Mouse (Mus musculus) CD4-positive, CD25-positive, alpha-beta regulatory T cell, adult 2 months (primary cell): ENCODE results near the gene Rnf41.

Source experiments
- DNase-seq: peaks from one replicate; pipeline ENCODE4 v3.0.0-alpha.2; 2012; ENCODE audit warnings: low read depth, low spot score

Rnf41 gene

GRCm38 (mm10) chr10:128429052-128429451 lies 17.6 kb downstream of the Rnf41 start:
- DNase-seq = no peak

- DNase-seq = no peak
Observed at GRCm38 (mm10) chr10:128429454-128429853, 18.0 kb downstream of the Rnf41 start.

- DNase-seq = no peak
Observed at GRCm38 (mm10) chr10:128433417-128433816, 22.0 kb downstream of the Rnf41 start.

GRCm38 (mm10) chr10:128434681-128435080 lies 23.2 kb downstream of the Rnf41 start:
- peak; percentile 77 for DNase-seq

- DNase-seq = no peak
Observed at GRCm38 (mm10) chr10:128435186-128435823, 23.8 kb downstream of the Rnf41 start.

GRCm38 (mm10) chr10:128435873-128436272 lies 24.4 kb downstream of the Rnf41 start:
- DNase-seq = no peak

GRCm38 (mm10) chr10:128436376-128436775 lies 24.9 kb downstream of the Rnf41 start:
- DNase-seq = no peak

- peak; percentile 81 for DNase-seq
Observed at GRCm38 (mm10) chr10:128438675-128439279, 27.3 kb downstream of the Rnf41 start.

GRCm38 (mm10) chr10:128440407-128440806 lies 28.9 kb downstream of the Rnf41 start:
- peak; percentile 70 for DNase-seq

- DNase-seq = no peak
Observed at GRCm38 (mm10) chr10:128441324-128442119, 30.1 kb downstream of the Rnf41 start.

GRCm38 (mm10) chr10:128442718-128443117 lies 31.3 kb downstream of the Rnf41 start:
- DNase-seq = no peak

GRCm38 (mm10) chr10:128444354-128444753 lies 32.9 kb downstream of the Rnf41 start:
- DNase-seq = no peak

GRCm38 (mm10) chr10:128445407-128445806 lies 34.0 kb downstream of the Rnf41 start:
- no peak for DNase-seq

GRCm38 (mm10) chr10:128451014-128451413 lies 39.6 kb downstream of the Rnf41 start:
- no peak for DNase-seq

- no peak for DNase-seq
Observed at GRCm38 (mm10) chr10:128454471-128454870, 43.0 kb downstream of the Rnf41 start.

- DNase-seq = peak; percentile 90
Observed at GRCm38 (mm10) chr10:128455280-128455679, 43.8 kb downstream of the Rnf41 start.

- no peak for DNase-seq
Observed at GRCm38 (mm10) chr10:128457676-128458075, 46.2 kb downstream of the Rnf41 start.

GRCm38 (mm10) chr10:128458348-128458718 lies 46.9 kb downstream of the Rnf41 start:
- DNase-seq = peak; percentile 80

GRCm38 (mm10) chr10:128458719-128459408 lies 47.4 kb downstream of the Rnf41 start, which contains the start of gene Smarcc2:
Smarcc2 (plus strand) TSS chr10:128459248.
- peak; percentile 92 for DNase-seq

- peak; percentile 68 for DNase-seq
Observed at GRCm38 (mm10) chr10:128459409-128460269, 48.2 kb downstream of the Rnf41 start.

GRCm38 (mm10) chr10:128460270-128460630 lies 48.8 kb downstream of the Rnf41 start:
- no peak for DNase-seq
